Mouse (Mus musculus) olfactory bulb, adult 2 months (tissue): ENCODE data around the gene Gm6096.

ENCODE experiments used
- CTCF ChIP-seq: fragments of 200-500 bp; IDR thresholded peaks from 2 replicates; pipeline ENCODE4 v1.5.1; 2012; ENCODE audit warnings: low read depth, mild to moderate bottlenecking, low read length, moderate library complexity; ENCODE audit not compliant: insufficient read depth
- POLR2A ChIP-seq: fragments of 200-500 bp; IDR thresholded peaks from 2 replicates; pipeline ENCODE4 v1.6.1; 2012; ENCODE audit warnings: mild to moderate bottlenecking, low read depth, low read length, moderate library complexity; ENCODE audit not compliant: insufficient read depth

GRCm38 (mm10) chr7:34298818-34299217 is 48.0 kb downstream of the Gm6096 start:
- TF ChIP-seq POLR2A (no peak), CTCF (no peak)
